Mouse (Mus musculus) frontal cortex, adult (tissue): ENCODE measurements around the gene Aldoart2.
"Not testable (repeated sequence)": the region's sequence is repeated elsewhere in the genome, so short reads cannot be mapped to it uniquely, and the experiment has no call there.

ENCODE experiments used
- ATAC-seq: cut with Nextera tagmentation; 2 replicates; pipeline ENCODE4 v1.9.2; 2017; ENCODE audit warnings: mild to moderate bottlenecking, moderate library complexity, mixed read lengths; ENCODE audit not compliant: low TSS enrichment

Gene Aldoart2

DNA sequence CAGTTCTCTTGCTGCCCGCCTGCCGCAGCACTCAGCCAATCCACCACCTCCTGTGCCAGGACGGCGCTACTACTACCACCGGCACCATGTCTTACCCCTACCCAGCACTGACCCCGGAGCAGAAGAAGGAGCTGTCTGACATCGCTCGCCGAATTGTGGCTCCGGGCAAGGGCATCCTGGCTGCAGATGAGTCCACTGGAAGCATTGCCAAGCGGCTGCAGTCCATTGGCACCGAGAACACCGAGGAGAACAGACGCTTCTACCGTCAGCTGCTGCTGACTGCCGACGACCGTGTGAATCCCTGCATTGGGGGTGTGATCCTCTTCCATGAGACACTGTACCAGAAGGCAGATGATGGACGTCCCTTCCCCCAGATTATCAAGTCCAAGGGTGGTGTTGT is at the start of gene Aldoart2:
Aldoart2 (plus strand) TSS at position 34 of the 400 bp plus-strand sequence.
- no peak for ATAC-seq

DNA sequence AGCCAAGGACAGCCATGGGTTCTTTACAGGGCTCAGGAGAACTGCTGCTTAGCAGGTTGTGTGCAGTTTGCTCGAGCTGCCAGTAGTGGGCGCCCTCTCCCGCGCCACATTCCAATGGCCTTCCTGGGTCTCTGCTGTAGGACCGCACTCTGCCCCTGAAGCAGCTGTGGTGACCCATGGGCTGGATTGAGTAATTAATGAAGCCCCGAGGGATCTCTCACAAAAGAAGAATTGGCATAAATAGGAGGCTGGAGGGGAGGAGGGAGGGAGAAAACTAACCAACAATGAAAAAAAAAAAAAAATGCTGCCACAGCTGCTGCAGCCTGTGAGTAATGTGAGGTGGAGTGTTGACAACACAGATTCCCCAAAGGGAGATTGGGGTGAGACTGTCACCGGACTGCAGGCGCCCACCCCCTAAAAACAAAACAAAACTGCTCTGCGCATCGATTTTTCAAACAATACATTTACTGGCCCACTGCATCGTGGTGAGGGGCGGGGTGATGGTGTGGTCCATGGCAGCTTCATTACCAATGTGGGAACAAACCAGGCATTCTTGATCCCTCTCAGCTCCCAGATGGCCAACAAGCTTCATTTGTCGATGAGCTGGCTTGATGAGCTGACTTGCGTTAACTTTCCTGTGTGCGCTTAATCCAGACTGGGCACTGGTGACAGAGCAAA is 46.8 kb upstream of the Aldoart2 start:
- ATAC-seq = peak; percentile 62; the same call in 1 of the 2 replicates

DNA sequence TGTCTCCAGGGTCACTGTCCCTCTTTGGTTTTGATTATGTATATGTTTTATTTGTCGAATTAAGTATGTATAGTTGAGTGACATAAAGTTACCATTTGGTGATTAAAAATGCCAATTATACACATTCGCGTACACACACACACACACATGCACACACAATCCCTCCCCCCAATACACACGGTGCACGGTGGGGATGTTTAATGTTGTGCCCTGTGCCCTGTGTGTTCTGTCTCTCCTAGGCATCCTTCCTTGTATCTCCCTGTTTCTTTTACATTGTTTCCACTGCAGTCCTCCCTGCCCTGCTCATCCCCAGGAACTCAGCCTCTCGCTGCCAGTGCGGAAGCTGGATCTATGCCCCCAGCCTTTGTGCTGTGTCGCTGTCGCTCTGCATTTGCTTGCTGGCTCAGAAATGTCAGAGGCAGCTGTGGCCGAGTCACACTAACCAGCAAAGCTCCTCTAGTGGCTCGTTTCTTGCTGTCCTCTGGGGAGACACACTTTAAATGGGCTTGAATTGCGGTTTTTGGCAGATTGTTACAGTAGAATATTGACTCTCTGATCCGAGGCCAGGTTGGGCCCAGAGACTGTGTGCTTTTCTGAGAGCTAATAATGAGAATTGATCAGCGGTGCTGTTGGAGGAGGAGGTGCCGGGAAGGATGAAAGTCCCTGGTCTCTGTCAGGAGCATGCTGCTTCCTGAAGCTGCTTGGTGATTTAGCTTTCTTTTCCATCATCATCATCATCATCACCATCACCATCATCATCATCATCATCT is 37.9 kb upstream of the Aldoart2 start:
- ATAC-seq = no peak

DNA sequence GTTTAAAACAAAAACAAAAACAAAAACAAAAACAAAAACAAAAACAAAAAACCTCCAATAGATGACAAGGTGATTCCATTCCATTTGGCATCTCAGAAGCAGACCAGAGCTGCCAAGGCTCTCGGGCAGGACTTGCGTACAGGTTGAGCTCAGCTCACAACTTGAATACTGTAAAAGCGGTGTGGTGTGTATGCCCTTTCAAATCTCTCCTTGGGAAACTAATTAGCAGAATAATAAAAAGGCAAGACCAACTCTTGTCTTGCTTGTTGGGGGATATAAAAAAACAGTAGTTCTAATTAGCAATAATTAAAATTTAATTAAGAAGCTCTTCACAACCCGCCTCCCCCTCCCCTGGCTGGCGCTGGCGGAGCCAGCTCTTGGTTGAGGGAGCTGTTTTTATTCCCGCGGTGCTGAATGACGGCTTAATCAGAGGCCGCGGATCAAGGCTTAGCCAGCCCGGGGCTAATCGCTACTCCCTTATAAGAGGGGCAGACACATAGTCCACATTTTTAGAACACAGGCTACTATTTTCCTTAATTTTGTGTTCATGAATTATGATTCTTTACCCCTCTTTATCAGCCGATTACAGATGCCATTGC is 28.4 kb upstream of the Aldoart2 start:
- no peak for ATAC-seq

DNA sequence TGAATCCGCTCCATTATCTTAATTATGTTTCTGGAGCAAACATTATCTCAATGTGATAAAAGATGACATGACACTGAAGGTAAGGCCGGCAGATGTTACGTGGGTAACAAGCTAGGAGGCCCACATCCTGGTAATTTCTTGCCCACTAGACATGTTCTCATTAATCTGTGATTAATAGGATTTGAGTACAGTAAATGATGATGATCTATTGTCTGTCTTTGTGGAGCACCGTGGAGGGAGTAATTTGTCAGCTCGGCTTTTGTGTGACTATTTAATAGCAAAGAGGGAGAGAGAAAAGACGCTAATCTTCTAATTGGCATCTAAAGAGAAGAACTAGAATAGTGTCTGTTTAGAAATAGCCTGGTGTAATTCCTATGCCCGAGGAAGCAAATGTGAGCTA is 27.3 kb upstream of the Aldoart2 start:
- no peak for ATAC-seq

DNA sequence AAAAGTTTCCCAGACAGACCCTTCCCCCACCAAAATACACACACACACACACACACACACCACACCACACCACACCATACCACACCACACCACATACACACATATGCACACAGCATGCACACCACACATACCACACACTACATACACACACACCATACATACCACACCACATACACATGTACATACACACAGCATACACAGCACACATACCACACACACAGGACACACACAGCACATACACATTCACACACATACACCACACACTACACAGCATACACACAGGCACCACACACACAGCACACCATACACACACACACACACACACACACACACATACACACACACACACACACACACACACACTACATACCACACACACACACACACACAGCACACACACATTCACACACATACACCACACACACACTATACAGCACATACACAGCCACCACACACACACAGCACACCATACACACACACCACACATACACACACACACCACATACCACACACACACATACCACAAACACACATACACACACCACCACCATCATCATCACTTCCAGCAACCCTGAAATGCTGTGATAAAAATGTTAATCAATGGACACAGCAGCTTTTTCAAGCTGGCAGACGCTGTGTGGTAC is 26.6 kb upstream of the Aldoart2 start:
- 0 out of 2 replicates have a peak, but pooled peaks have one; percentile 27 for ATAC-seq

DNA sequence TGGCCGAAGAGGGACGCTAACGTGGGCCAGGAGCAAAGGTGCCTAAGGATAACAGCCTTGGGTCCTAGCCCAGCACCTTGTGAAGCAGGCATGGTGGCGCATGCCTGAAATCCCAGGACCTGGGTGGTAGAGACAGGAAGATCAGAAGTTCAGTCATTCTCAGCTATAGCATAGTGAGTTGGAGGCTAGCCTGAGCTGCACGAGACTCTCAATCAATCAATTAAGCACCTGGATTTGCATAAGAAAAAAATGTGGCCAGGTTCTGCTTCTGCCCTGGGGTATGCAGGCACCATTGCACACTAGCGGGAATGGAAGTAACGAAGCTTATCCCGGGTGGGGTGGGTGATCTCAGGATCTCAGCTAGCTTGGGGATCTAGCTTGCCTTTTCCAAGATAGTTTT is 25.9 kb upstream of the Aldoart2 start:
- no peak for ATAC-seq

DNA sequence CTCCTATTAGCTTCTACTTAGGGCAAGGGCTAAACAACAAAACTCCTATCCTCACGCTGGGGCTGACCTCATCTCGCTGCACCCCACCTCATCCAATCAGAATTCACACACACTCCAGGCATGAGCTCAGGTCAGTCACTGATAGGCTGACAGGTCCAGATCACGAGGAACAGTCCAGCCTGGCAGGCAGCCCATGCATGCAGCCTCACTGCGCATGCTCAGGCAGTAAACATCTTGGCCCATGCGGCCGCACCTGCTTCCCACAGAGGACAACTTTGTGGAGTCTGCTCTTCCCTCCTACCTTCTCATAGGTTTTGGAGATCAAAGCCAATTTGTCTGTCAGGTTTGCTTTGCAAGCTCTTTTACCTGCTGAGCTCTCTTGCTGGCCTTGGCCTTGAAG is 10.1 kb upstream of the Aldoart2 start:
- not testable (repeated sequence) for ATAC-seq

DNA sequence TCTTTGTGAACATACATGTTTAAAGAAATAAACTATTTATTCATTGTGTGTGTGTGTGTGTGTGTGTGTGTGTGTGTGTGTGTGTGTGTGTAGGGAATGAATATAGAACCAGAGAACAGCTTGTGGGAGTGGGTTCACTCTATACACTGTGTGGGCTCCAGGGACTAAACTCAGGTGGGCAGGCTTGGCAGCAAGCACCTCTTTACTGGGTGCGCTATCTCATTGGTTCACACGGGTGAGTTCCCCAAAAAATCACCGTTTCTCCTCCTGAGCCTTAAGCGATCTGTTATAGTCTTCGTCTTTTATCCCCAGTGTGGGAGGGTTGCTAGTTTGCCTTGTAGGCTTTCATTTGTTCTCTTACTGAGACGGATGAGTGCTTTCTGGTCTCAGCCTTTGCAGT is 7.2 kb upstream of the Aldoart2 start:
- ATAC-seq = peak; percentile 64

DNA sequence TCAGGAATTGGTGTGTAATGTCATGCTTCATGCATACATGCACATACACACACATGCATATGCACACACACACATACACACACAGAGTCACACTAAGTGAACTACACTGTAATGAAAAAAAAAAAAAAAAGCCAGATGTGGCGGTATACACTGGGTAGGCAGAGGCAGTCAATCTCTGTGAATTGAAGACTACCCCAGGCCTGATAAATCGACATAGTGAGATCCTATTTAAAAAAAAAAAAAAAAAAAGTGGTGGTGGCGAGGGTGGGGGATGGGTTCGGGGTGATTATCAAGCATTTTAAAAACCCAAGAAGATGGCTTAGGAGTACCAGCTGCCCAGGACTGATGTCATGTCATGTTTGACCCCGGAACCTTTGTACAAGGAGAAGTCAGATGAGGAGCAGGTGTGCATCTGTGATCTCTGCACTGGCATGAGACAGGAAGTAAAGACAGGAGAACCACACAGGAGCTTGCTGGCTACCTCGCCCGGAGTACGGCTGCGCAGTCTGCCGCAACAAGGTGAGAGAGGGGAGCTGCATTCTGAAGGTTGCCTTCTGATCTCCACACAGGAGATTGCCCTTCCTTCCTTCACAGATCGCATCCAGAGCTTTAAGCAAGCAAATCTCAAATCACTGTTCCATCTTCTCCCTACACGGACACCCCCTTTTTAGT is 5.7 kb upstream of the Aldoart2 start:
- ATAC-seq = no peak

DNA sequence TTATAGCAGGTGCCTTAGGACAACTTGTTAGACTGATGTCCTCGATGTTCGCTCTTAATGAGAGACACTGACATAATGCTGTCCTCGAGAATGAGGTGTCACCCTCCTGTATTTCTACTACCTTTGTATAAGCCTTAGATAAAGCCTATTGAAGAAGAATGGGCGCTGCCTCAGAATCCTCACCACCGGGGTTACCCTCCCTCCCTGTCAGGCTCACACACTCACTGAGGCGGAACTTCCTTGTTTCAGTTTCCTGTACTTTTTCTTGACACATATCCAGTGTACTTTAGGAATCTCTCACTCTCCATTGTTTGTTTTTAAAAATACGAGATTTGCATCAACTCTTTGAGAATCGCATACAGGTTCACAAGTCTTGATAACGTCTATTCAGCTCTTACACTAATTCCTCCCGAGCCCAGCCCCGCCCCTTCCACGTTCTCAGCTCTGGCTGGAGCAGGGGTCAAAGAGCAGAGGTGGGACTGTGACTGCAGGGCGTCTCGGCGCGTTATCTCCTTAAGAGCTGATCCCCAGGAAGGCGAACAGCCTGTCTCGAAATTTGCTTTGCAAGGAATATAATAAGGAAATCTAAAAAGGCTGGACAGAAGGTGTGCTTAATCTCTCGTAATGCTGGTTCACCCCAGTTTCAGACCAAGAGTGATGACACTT is 4.9 kb upstream of the Aldoart2 start:
- no peak for ATAC-seq

DNA sequence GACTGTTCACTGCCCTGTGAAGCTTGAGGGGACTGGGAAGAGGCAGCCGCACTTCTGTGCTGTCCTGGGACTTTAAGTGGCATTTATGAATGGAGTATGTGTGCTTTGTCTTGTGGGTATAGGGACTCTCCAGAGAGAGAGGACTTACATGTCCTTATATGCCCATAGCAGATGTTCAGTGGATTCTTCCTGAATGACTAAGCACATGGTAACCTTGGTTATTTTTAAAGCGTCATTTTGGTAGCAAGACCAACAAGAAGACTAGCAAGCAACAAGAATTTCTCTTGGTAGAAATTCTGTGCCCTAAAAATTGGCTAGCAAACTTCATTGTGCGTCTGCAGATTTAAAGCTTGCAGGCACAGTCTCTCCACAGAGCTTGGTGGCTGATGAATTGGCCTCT is 1.3 kb upstream of the Aldoart2 start:
- peak; percentile 93 for ATAC-seq

DNA sequence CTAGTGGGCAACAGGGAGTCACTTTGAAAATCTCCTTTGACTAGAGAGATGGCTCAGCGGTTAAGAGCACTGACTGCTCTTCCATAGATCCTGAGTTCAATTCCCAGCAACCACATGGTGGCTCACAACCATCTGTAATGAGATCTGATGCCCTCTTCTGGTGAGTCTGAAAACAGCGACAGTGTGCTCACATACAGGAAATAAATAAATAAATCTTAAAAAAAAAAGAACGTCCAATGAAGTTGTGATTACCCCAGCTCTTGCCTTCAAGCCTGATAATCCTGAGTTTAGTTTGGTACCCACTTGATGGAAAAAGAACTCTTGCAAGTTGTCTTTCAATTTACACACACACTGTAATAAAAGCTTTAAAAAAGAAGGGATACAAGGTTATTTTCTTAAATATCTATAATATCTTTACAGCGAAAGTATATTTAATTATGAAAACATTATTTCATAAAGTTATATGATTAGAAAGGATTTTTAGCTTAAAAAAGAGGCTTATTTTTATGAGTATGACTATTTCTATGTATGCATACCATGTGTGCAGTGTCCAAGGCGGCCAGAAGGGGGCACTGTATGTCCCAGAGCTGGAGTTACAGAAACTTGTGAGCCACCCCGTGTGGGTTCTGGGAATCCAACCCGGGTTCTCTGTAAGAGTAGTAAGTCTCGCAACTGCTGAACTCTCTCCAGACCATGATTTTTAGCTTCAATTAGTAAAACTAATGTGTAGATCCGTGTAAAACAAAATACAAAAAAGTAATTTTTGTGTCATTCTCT is 664 bp upstream of the Aldoart2 start:
- no peak for ATAC-seq

DNA sequence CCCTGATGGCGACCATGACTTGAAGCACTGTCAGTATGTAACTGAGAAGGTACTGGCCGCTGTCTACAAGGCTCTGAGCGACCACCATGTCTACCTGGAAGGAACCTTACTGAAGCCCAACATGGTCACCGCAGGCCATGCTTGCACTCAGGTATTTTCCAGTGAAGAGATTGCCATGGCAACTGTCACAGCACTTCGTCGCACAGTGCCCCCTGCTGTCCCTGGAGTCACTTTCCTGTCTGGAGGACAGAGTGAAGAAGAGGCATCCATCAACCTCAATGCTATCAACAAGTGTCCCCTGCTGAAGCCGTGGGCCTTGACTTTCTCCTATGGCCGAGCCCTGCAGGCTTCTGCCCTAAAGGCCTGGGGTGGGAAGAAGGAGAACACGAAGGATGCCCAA is 828 bp downstream of the Aldoart2 start:
- no peak for ATAC-seq

DNA sequence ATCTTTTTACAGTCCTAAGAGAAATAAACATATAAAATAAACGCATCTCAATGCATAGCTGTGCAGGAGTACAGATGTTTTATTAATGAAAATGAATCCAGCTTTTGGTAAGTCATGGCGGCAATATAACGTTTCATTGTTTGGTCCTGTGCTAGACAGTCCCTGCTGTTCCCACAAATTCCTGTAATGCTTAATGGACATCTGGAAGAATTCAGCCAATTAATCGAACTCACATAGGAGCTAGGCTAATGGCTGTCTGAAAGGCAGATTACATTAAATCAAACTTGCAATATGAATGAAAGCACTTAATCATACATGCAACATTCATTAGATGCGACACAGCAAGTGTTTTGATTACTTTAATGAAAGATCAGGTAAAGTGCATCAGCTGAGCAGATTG is 1.8 kb downstream of the Aldoart2 start:
- ATAC-seq = no peak

DNA sequence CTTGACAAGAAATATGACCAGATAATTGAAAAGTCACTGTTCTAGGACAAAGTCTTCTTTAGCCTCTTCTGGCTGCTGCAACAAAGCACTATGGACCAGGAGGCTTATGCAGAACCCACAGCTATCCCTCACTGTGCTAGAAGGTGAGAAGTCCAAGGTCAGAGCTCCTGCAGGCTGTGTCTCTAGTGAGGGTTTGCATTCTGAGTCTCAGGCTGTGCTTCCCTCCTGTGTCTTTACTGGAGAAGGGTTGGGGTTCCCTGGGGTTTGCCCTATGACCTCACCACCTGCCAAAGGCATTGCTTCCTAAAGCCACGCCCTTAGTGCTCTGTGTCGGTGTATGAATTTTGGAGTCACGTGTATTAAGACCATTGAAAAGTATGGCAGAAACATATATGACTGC is 3.4 kb downstream of the Aldoart2 start:
- ATAC-seq = no peak

DNA sequence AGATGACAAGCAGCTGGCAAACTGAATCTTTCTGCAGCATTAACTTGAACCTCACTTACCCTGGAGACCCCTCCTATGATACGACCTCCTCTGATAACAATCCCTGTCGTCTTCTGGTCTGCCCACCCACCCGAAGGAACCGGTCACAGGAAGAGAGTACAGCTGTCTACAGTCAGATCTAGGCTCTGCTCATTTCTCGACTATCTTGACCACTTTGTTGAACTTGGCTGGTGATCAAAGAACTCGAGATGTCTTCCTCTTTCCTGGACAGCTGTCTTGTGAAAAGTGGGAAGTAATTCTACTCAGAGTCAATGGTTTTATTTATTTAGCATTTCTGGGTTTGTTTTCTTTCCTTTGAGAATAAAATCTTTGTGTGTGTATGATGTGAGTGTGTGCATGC is 4.6 kb downstream of the Aldoart2 start:
- ATAC-seq = no peak

DNA sequence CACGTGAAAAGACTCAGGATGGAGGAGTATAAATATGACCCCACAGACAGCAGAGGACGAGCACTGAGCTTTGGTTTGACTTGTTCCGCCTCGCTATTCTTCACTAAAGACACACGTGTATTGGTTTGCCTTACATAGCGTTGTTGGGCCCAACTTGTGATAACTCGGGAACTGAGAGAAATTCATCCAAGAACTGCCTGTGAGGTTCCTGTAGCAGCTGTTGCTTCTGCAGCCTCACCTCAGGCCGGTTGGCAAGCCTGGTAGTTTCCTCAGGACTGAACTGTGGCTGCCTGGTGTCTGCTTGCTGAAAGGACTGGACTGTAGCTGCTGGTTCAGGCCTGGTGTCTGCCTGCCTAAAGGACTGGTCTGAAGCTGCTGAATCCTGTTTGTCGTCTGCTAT is 5.6 kb downstream of the Aldoart2 start:
- no peak for ATAC-seq

DNA sequence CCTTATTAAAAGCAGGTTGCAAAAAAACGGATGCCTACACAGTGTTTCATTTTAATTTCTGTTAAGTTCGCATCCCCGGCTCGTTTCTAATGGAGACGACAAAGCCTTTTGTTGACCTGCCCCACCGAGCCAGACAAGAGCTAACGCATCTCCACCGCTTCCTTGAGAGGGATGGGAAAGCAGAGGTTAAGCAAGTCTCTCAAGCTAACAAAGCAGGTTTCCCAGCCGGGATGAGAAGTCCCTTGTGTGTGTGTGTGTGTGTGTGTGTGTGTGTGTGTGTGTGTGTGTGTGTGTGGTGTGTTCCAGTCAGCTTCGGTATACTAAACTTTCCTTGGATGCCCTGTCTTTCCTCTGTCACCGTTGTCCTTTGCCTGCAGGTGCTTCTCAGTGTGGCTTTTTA is 6.1 kb downstream of the Aldoart2 start:
- ATAC-seq = no peak

DNA sequence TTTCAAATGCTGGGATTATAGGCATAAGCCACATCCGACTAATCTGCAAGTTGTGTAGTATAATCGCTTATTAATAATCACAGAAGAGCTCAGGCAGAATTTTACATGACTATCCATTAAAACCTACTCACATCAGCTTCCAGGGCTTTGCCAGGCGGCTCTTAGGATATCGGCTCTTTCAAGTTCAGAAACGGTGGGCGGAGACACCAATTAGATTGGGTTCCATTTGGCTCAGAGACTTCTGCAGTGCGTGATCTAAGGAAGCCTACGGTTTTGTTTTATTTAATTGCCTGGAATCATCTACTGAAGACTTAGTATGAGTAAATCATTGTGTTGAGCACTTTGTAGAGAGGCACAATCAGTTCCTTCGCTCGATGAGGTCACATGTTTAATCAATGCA is 6.6 kb downstream of the Aldoart2 start:
- no peak for ATAC-seq

DNA sequence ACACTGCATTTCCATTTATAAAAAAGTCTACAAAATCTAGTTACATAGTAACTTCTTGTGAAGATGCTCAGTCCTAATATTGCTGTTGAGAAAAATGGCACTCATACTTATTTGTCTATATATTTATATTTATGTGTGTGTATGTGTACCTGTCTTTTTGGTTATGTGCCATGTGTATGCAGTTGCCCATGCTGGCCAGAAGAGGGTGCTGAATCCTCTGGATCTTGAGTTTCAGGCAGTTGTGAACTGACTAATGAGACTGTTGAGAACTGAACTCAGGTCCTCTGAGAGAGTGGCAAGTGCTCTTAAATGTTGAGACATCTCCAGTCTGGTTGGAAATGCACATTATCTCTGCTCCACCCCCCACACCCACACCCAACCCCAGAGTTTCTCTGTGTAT is 8.1 kb downstream of the Aldoart2 start:
- no peak for ATAC-seq
